Mouse (Mus musculus) hindbrain, embryonic 16.5 days (tissue): ENCODE measurements around the gene Scml4. TPM values are rescaled to one million over a fixed set of nuclear protein-coding genes. Genes with fewer than 3 reads are reported as not detected.

Experiments used
- ATAC-seq: fragments of 200-750 bp; cut with Nextera tagmentation; 2 replicates; pipeline ENCODE4 v1.8.0; 2017; ENCODE audit warnings: moderate TSS enrichment, moderate library complexity
- H3K27ac ChIP-seq: fragments of 300-500 bp; sonication (generic); 2 replicates; pipeline ENCODE4 v1.5.1; 2014; ENCODE audit warnings: low read depth, mild to moderate bottlenecking, control low read depth, low read length, moderate library complexity
- H3K27me3 ChIP-seq: fragments of 300-500 bp; sonication (generic); replicated peaks from 2 replicates; pipeline ENCODE4 v1.6.1; 2014; ENCODE audit warnings: low read length; ENCODE audit not compliant: control insufficient read depth, insufficient read depth
- H3K36me3 ChIP-seq: fragments of 300-500 bp; sonication (generic); 2 replicates; pipeline ENCODE4 v1.6.1; 2014; ENCODE audit warnings: mild to moderate bottlenecking, low read length, moderate library complexity, mixed read lengths; ENCODE audit not compliant: control insufficient read depth, insufficient read depth
- H3K4me1 ChIP-seq: fragments of 300-500 bp; sonication (generic); 2 replicates; pipeline ENCODE4 v1.6.1; 2014; ENCODE audit warnings: low read depth, low read length; ENCODE audit not compliant: control insufficient read depth, insufficient read depth
- H3K4me2 ChIP-seq: fragments of 300-500 bp; sonication (generic); 2 replicates; pipeline ENCODE4 v1.6.1; 2014; ENCODE audit warnings: mild to moderate bottlenecking, low read length, control low read depth, moderate library complexity
- H3K4me3 ChIP-seq: fragments of 300-500 bp; sonication (generic); 2 replicates; pipeline ENCODE4 v1.5.1; 2014; ENCODE audit warnings: mild to moderate bottlenecking, low read length, control low read depth, moderate library complexity
- H3K9ac ChIP-seq: fragments of 300-500 bp; sonication (generic); 2 replicates; pipeline ENCODE4 v1.6.1; 2014; ENCODE audit warnings: low read depth, mild to moderate bottlenecking, control low read depth, low read length, moderate library complexity
- H3K9me3 ChIP-seq: fragments of 300-500 bp; sonication (generic); 2 replicates; pipeline ENCODE4 v1.6.1; 2014; ENCODE audit warnings: mild to moderate bottlenecking, low read length, moderate library complexity; ENCODE audit not compliant: control insufficient read depth
- WGBS: fragments of 180-500 bp; shearing (Covaris S2); extraction: QIAGEN DNeasy Blood & Tissue Kit; methylation state at CpG from one replicate; pipeline ENCODE4 v1.1.7; 2014; 5-methylcytosine and 5-hydroxymethylcytosine counted together
- polyA plus RNA-seq: library from polyadenylated mRNA; unstranded; fragments of >200 nt; fragmentation: Nextera tagmentation; extraction: Ambion mirVana; gene quantifications from 2 replicates; pipeline ENCODE4 v1.2.1, GENCODE M21; 2015

Gene Scml4
- polyA plus RNA-seq, 1 experiment from 2014 or later: 9.1 TPM

DNA sequence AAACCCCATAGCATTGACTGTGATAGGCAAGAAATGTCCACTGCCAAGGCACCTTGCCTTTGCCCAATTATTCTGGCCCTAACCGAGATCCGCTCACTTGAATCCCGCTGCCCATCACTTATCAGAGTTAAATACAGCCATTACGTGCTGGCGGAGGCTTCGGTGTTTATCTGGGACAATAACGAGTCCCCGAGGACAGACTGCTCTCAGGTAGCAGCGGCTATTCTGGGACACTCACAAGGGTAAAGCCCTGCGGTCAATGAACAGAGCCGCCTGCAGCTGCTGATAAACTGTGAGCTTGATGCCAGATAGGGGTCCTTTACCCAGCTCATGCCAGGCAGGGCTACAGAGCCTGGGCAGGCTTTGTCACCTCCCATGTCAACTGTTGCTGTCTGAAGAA, 147.9 kb downstream of the Scml4 start:
- no peaks in the 10 kb centered on the region for H3K36me3 ChIP-seq
- WGBS: 62% methylated on average over 11 of the region's 11 CpGs
- H3K4me3 ChIP-seq: no peak overlapping the region
- no peaks in the 10 kb centered on the region for H3K4me1 ChIP-seq
- H3K27me3 ChIP-seq: no peaks in the 10 kb centered on the region
- no peak overlapping the region for H3K9ac ChIP-seq
- no peak overlapping the region for H3K4me2 ChIP-seq
- no peak for ATAC-seq
- H3K9me3 ChIP-seq: no peaks in the 10 kb centered on the region
- H3K27ac ChIP-seq: no peak overlapping the region

Other genes with a start within 250 kb of the Scml4 start
- gene Sec63, start 98.9 kb upstream of the Scml4 start, polyA plus RNA-seq: 16.6 and 18.1 TPM in 2 replicates